Mouse (Mus musculus) MEL (cell line): ENCODE results near the gene Prc1.

Experiments
- CTCF ChIP-seq, 3 experiments: IDR thresholded peaks in 2 of 3; conservative IDR thresholded peaks in 1 of 3; 2 replicates each; pipeline ENCODE4 v1.5.1; 2011 to 2012; ENCODE audit warnings: low read length in 3 of 3, low read depth in 2 of 3, mild to moderate bottlenecking in 2 of 3, improper control_type of control experiment in 1 of 3, inconsistent platforms in 1 of 3, mixed read lengths in 1 of 3, moderate library complexity in 1 of 3; ENCODE audit not compliant: control insufficient read depth in 1 of 3, insufficient read depth in 1 of 3, poor library complexity in 1 of 3, severe bottlenecking in 1 of 3
- E2F4 ChIP-seq: IDR thresholded peaks from 2 replicates; pipeline ENCODE4 v1.6.1; 2011; ENCODE audit warnings: low read depth, low read length, improper control_type of control experiment, borderline replicate concordance
- ETS1 ChIP-seq: IDR thresholded peaks from 2 replicates; pipeline ENCODE4 v1.6.1; 2012; ENCODE audit warnings: low read depth, mild to moderate bottlenecking, inconsistent platforms, low read length, improper control_type of control experiment, moderate library complexity
- KAT2A ChIP-seq: conservative IDR thresholded peaks from 2 replicates; pipeline ENCODE4 v1.6.1; 2012; ENCODE audit warnings: low read depth, low read length, improper control_type of control experiment, inconsistent platforms
- MAZ ChIP-seq: IDR thresholded peaks from 2 replicates; pipeline ENCODE4 v1.6.1; 2012; ENCODE audit warnings: low read depth, mild to moderate bottlenecking, inconsistent platforms, low read length, improper control_type of control experiment
- POLR2A ChIP-seq, 2 experiments: IDR thresholded peaks; 2 replicates each; pipeline ENCODE4 v1.6.1; 2011 to 2012; ENCODE audit warnings: low read length in 2 of 2, mild to moderate bottlenecking in 2 of 2, control low read depth in 1 of 2, improper control_type of control experiment in 1 of 2, low read depth in 1 of 2, moderate library complexity in 1 of 2; ENCODE audit not compliant: control insufficient read depth in 1 of 2, insufficient read depth in 1 of 2, poor library complexity in 1 of 2
- SMC3 ChIP-seq: IDR thresholded peaks from 2 replicates; pipeline ENCODE4 v1.6.1; 2011; ENCODE audit warnings: low read depth, low read length, improper control_type of control experiment
- UBTF ChIP-seq: IDR thresholded peaks from 2 replicates; pipeline ENCODE4 v1.6.1; 2012; ENCODE audit warnings: low read depth, mild to moderate bottlenecking, inconsistent platforms, low read length, improper control_type of control experiment, moderate library complexity, borderline replicate concordance; ENCODE audit not compliant: insufficient read depth
- USF1 ChIP-seq: IDR thresholded peaks from 2 replicates; pipeline ENCODE4 v1.6.1; 2014; ENCODE audit warnings: low read depth, mild to moderate bottlenecking, inconsistent platforms, low read length, improper control_type of control experiment, moderate library complexity
- USF2 ChIP-seq, 2 experiments: IDR thresholded peaks; 2 replicates each; pipeline ENCODE4 v1.6.1; 2011 to 2012; ENCODE audit warnings: improper control_type of control experiment in 2 of 2, low read length in 2 of 2, borderline replicate concordance in 1 of 2, inconsistent platforms in 1 of 2, low read depth in 1 of 2, mild to moderate bottlenecking in 1 of 2; ENCODE audit not compliant: insufficient read depth in 1 of 2

DNA sequence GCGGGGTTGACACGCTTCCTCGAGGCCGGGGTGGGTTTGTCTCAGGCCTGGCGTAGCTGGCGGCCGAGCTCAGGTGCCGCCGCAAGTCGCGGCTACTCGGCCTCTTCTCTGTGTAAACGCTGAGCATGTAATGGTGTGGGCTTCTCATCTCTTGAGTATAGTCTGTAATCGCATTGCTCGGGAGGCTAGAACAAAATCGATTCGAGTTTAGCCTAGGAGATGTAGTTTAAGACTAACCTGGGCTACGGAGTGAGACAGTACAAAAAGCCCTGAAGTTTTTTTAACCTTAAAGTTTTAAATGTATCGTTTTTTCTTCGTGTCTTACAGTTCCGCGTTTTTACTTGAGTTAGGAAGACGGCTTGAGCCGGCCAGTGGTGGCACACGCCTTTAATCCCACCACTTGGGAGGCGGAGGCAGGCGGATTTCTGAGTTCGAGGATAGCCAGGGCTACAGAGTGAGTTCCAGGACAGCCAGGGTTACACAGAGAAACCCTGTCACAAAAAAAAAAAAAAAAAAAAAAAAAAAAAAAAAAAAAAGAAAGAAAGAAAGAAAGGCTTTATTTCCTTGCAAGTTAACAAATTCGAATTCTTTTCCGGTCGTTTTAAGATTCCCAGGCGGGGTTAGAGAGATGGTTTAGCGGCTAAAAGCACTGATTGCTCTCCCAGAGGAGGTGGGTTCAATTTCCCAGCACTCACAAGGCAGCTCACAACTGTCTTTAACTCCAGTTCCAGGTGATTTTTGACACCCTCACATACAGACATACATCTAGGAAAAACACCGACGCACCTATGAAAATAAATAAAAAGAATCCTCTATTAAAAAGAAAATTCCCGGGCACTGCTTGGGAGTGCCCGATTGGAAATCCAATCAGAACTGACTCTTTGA, 756 bp downstream of the Prc1 start:
- TF ChIP-seq KAT2A (no peak), SMC3 (no peak), USF2 (IDR thresholded peaks at IDR 0.05; ENCODE audit: borderline replicate concordance in 1 of 2, insufficient read depth in 1 of 2, low read depth in 1 of 2, low read length in 2 of 2) (no peak), USF1 (no peak), ETS1 (no peak), POLR2A (IDR thresholded peaks at IDR 0.05; ENCODE audit: control insufficient read depth in 1 of 2, insufficient read depth in 1 of 2, low read depth in 1 of 2, low read length in 2 of 2, poor library complexity in 1 of 2) (no peak), CTCF (IDR thresholded peaks at IDR 0.05 in 2 of 3, conservative IDR thresholded peaks at IDR 0.05 in 1 of 3; ENCODE audit: control insufficient read depth in 1 of 3, insufficient read depth in 1 of 3, low read depth in 2 of 3, low read length in 3 of 3, poor library complexity in 1 of 3, severe bottlenecking in 1 of 3) (no peak), MAZ (no peak), E2F4 (no peak), UBTF (no peak)
